Mouse (Mus musculus): ENCODE measurements at regions not wholly inside any gene's neighbourhood (a gene's known extent, or its start where the extent isn't known, plus 50 kb on each side); places are given as distances from the start of the nearest gene placed in this dataset.

DNA sequence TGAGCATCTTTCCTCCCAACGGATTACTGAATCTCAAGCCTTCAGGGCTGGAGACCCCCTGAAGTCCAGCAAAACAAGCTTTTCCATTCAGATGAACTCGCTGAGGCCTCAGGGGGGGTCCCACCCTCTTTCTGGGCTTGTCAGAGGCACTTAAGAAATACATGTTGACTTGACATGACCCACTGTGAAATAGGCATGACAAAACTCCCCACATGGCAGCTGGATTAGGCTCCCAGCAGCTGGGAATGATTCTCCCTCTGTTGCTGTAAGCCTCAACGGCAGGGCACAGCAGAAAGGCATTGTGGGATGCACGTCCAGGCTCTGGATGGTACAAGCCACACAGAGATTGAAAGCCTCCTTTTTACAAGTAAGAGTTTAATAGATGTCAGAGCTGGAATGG, 110.5 kb downstream of the Slc4a3 start:
- no peak overlapping the region for H3K9ac ChIP-seq
- no peak for ATAC-seq (ENCODE audit: borderline replicate concordance, extremely low read depth, low FRiP score, low TSS enrichment)
- H3K27me3 ChIP-seq: no peaks in the 10 kb centered on the region

DNA sequence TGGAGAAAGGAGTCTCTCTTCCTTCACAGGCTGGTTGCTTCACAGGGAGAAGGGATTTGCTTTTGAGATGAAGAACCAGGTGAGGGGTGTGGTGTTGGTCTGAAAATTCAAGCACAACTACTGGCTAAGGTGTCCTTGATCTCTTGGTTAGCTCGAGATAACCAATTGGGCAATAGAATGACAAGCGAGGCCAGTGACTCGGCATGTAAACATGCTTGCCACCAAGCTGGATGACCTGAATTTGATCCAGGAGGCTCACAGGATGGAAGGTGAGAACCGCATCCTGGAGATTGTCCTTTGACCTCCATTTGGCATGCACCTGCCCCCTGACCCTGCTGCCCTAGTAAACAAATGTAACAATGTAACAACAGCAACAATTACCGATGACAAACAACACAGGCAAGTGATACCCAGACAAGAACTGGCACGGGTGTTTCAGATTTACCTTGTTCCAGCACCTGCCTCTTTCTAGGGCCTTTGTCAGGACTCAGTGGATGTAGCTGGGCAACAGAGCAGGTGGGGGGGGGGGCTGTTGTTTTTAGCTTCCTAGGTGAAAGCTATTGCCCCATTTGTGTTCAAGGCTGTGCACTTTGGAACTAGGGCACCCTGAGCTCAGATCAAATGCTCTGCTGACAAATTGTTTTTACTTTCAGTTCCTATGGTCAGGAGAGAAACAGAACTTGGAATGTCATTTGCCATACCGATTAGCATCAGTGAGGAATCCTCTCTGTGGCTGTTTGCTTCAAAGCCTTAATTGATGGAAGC, 114.5 kb downstream of the Slc4a3 start:
- Histone ChIP-seq H3K27me3 (no peaks in the 10 kb centered on the region; the same call in 1 of the 2 replicates), H3K4me3 (no peak overlapping the region), H3K9ac (no peak overlapping the region), H3K36me3 (no peaks in the 10 kb centered on the region), H3K4me2 (no peak overlapping the region), H3K27ac (no peak overlapping the region), H3K4me1 (peaks cover 14% of the 10 kb centered on the region), H3K9me3 (no peaks in the 10 kb centered on the region)
- ATAC-seq (ENCODE audit: borderline replicate concordance, extremely low read depth, low FRiP score, low TSS enrichment): no peak
- WGBS: 51% methylated on average over 7 of the region's 7 CpGs

More for the DNA sequence above, 110.5 kb downstream of the Slc4a3 start:
- WGBS: 74% methylated on average over 4 of the region's 4 CpGs
- no peak overlapping the region for H3K4me2 ChIP-seq
- peaks cover 7% of the 10 kb centered on the region; the same call in 1 of the 2 replicates for H3K4me1 ChIP-seq
- no peak overlapping the region for H3K27ac ChIP-seq
- H3K4me3 ChIP-seq: no peak overlapping the region
- H3K36me3 ChIP-seq: no peaks in the 10 kb centered on the region
- H3K9me3 ChIP-seq: no peaks in the 10 kb centered on the region

DNA sequence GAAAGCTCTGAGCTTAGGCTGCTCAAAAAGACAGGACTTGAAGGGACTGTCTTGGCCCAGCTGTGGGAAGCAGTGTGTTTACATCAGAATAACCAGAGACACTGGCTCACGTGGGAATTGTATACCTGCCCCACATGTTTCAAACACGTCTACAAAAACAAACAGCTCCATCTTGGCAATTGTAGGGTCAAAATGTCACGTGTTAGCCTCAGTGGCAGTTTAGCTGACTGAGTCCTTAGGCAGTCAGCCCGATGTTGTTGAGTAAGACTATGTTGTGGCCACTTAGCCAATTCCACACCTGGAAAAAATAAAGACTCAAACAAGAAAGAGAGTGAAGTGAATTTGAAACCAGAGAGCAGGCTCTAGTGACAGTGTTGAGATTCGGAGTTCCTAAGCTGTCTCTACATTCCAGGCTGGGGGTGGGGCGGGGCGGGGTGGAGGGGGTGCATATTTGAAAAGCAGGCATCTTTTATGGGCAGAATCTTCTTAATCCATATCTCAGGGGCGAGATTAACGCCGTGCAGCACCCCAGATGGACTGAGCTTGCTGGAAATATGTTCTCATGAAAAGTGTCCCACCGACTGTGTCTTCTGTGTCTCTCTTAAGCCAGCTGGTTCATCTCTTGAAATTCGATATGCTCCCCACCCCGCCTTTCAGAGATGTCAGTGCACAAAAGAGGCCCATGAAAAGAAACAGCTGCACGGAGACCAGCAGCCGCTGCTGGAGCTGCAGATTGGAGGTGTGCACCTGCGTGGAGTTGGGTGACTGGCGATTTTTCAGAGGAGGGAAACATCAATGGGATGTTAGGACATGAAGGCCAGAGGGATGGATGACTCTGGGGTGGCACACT, 116.3 kb downstream of the Slc4a3 start:
- H3K4me2 ChIP-seq: peak overlapping the region; percentile 40
- WGBS: 8% methylated on average over 17 of the region's 17 CpGs
- H3K36me3 ChIP-seq: no peaks in the 10 kb centered on the region
- ATAC-seq (ENCODE audit: borderline replicate concordance, extremely low read depth, low FRiP score, low TSS enrichment): peak; percentile 87
- H3K27ac ChIP-seq: no peak overlapping the region
- peaks cover 14% of the 10 kb centered on the region for H3K4me1 ChIP-seq
- no peak overlapping the region for H3K4me3 ChIP-seq
- no peaks in the 10 kb centered on the region for H3K9me3 ChIP-seq
- no peaks in the 10 kb centered on the region; the same call in 1 of the 2 replicates for H3K27me3 ChIP-seq
- no peak overlapping the region for H3K9ac ChIP-seq

GRCm38 (mm10) chr1:75667736-75668269, 121.7 kb downstream of the Slc4a3 start:
- no peak overlapping the region for H3K4me2 ChIP-seq
- H3K9me3 ChIP-seq: no peaks in the 10 kb centered on the region
- H3K27me3 ChIP-seq: no peaks in the 10 kb centered on the region; the same call in 1 of the 2 replicates
- no peak overlapping the region for H3K27ac ChIP-seq
- peaks cover 5% of the 10 kb centered on the region for H3K4me1 ChIP-seq
- H3K9ac ChIP-seq: no peak overlapping the region
- no peak overlapping the region for H3K4me3 ChIP-seq
- ATAC-seq (ENCODE audit: borderline replicate concordance, extremely low read depth, low FRiP score, low TSS enrichment): no peak
- H3K36me3 ChIP-seq: no peaks in the 10 kb centered on the region
- WGBS: 51% methylated on average over 6 of the region's 6 CpGs

DNA sequence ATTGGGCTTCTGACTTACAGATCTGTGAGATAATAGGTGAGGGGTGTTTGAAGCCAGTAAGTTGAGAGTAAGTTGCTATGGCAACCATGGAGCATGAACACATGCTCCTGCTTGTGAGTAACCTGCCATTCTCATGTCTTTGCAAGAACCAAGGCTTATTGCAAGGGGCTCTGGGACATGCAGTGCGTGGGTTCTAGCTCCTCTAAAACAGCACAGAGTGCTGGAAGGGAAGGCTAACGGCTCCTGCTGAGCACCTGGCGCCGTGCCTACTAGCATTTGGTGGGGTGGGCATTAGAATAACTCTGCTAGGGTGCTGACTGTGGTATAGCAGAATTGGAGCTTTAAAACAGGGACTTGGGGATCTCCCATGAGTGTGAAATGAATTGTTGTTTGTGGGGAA, 130.2 kb downstream of the Slc4a3 start:
- no peak for ATAC-seq (ENCODE audit: borderline replicate concordance, extremely low read depth, low FRiP score, low TSS enrichment)
- no peak overlapping the region for H3K27ac ChIP-seq
- no peak overlapping the region for H3K4me3 ChIP-seq
- H3K4me1 ChIP-seq: peaks cover 3% of the 10 kb centered on the region; the same call in 1 of the 2 replicates
- 86% methylated on average over 4 of the region's 4 CpGs for WGBS
- H3K9me3 ChIP-seq: no peaks in the 10 kb centered on the region
- H3K27me3 ChIP-seq: no peaks in the 10 kb centered on the region
- no peak overlapping the region for H3K9ac ChIP-seq
- no peak overlapping the region for H3K4me2 ChIP-seq
- H3K36me3 ChIP-seq: no peaks in the 10 kb centered on the region

GRCm38 (mm10) chr1:75677695-75678094, 131.6 kb downstream of the Slc4a3 start:
- H3K4me2 ChIP-seq: no peak overlapping the region
- no peaks in the 10 kb centered on the region for H3K27me3 ChIP-seq
- WGBS: 68% methylated on average over 5 of the region's 5 CpGs
- no peaks in the 10 kb centered on the region for H3K36me3 ChIP-seq
- no peak overlapping the region for H3K9ac ChIP-seq
- no peaks in the 10 kb centered on the region for H3K9me3 ChIP-seq
- no peak for ATAC-seq (ENCODE audit: borderline replicate concordance, extremely low read depth, low FRiP score, low TSS enrichment)
- H3K4me1 ChIP-seq: peaks cover 3% of the 10 kb centered on the region; the same call in 1 of the 2 replicates
- H3K4me3 ChIP-seq: no peak overlapping the region
- H3K27ac ChIP-seq: no peak overlapping the region

GRCm38 (mm10) chr1:75678279-75678678, 132.2 kb downstream of the Slc4a3 start:
- H3K9me3 ChIP-seq: no peaks in the 10 kb centered on the region
- no peaks in the 10 kb centered on the region for H3K36me3 ChIP-seq
- H3K27me3 ChIP-seq: no peaks in the 10 kb centered on the region
- H3K9ac ChIP-seq: no peak overlapping the region
- 54% methylated on average over 4 of the region's 4 CpGs for WGBS
- no peak overlapping the region for H3K4me3 ChIP-seq
- H3K4me2 ChIP-seq: no peak overlapping the region
- ATAC-seq (ENCODE audit: borderline replicate concordance, extremely low read depth, low FRiP score, low TSS enrichment): no peak
- no peak overlapping the region for H3K27ac ChIP-seq
- H3K4me1 ChIP-seq: peaks cover 3% of the 10 kb centered on the region; the same call in 1 of the 2 replicates

DNA sequence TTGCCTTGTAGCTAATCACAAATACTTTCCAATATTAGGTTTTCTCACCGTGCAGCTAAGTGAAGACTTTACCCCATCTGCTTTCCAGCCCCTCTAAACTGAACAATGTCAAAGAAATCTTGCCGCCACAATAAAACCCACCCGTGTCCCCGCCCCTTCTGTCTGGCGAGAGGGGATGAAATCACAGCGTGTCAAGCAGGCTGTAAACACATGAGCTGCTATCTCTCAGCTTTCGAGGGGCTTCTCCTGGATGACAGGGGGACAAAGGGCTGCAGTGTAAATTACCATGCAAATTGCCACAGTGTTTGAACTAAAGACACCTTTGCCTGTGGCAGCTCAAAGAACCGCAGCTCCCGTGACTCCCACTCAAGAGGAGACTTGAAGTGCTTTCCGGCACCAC, 134.3 kb downstream of the Slc4a3 start:
- 16% methylated on average over 10 of the region's 10 CpGs for WGBS
- Histone ChIP-seq H3K36me3 (no peaks in the 10 kb centered on the region), H3K27me3 (no peaks in the 10 kb centered on the region), H3K27ac (no peak overlapping the region), H3K9ac (no peak overlapping the region), H3K4me1 (peaks cover 3% of the 10 kb centered on the region; the same call in 1 of the 2 replicates), H3K4me3 (no peak overlapping the region), H3K9me3 (no peaks in the 10 kb centered on the region), H3K4me2 (peak overlapping the region; percentile 10; the same call in 1 of the 2 replicates)
- ATAC-seq (ENCODE audit: borderline replicate concordance, extremely low read depth, low FRiP score, low TSS enrichment): no peak

- H3K36me3 ChIP-seq: no peaks in the 10 kb centered on the region
- H3K9ac ChIP-seq: no peak overlapping the region
- H3K4me3 ChIP-seq: no peak overlapping the region
- peaks cover 3% of the 10 kb centered on the region; the same call in 1 of the 2 replicates for H3K4me1 ChIP-seq
- 94% methylated on average over 5 of the region's 5 CpGs for WGBS
- ATAC-seq (ENCODE audit: borderline replicate concordance, extremely low read depth, low FRiP score, low TSS enrichment): no peak
- H3K27me3 ChIP-seq: no peaks in the 10 kb centered on the region
- no peak overlapping the region for H3K27ac ChIP-seq
- no peak overlapping the region for H3K4me2 ChIP-seq
- no peaks in the 10 kb centered on the region for H3K9me3 ChIP-seq
These were observed 135.8 kb downstream of the Slc4a3 start for GRCm38 (mm10) chr1:75681913-75682312.

DNA sequence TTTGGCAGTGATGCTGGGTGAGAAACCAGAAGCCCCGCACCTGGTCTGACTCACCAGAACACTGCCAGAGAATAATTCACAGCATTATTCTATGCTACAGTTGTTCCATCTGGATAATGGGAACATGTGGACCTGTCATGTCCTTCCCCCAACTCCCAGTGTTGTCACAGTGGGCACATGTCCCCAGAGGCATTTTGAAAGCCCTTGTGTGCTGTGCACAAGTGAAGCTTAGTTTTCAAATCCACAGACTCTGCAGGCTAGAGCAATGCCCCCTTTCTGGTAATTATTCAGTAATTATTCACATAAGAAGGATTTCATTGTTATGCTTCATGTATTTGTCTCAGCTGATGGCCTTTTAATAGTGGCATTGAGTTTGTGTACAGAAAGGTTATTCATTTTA, 146.7 kb downstream of the Slc4a3 start:
- H3K9ac ChIP-seq: no peak overlapping the region
- H3K4me3 ChIP-seq: no peak overlapping the region
- ATAC-seq (ENCODE audit: borderline replicate concordance, extremely low read depth, low FRiP score, low TSS enrichment): no peak
- no peaks in the 10 kb centered on the region for H3K9me3 ChIP-seq
- 87% methylated on average over 1 of the region's 1 CpGs for WGBS
- no peak overlapping the region for H3K4me2 ChIP-seq
- no peaks in the 10 kb centered on the region for H3K36me3 ChIP-seq
- H3K27me3 ChIP-seq: no peaks in the 10 kb centered on the region
- no peak overlapping the region; the same call in 1 of the 2 replicates for H3K27ac ChIP-seq
- H3K4me1 ChIP-seq: peaks cover 11% of the 10 kb centered on the region

GRCm38 (mm10) chr1:75693231-75693914, 147.3 kb downstream of the Slc4a3 start:
- H3K27me3 ChIP-seq: no peaks in the 10 kb centered on the region
- 25% methylated on average over 12 of the region's 12 CpGs for WGBS
- 0 out of 2 replicates have a peak, but pooled peaks have one; percentile 46 for ATAC-seq (ENCODE audit: borderline replicate concordance, extremely low read depth, low FRiP score, low TSS enrichment)
- H3K36me3 ChIP-seq: no peaks in the 10 kb centered on the region
- no peaks in the 10 kb centered on the region for H3K9me3 ChIP-seq
- H3K4me1 ChIP-seq: peaks cover 11% of the 10 kb centered on the region
- H3K4me2 ChIP-seq: no peak overlapping the region
- H3K9ac ChIP-seq: no peak overlapping the region
- no peak overlapping the region for H3K4me3 ChIP-seq
- H3K27ac ChIP-seq: no peak overlapping the region

All from lung, embryonic 15.5 days (tissue).